Mouse (Mus musculus): Measurements from ENCODE around the gene Iqschfp. TPM values are rescaled to one million over a fixed set of nuclear protein-coding genes. Genes with fewer than 3 reads are reported as not detected.
A peak's percentile ranks its signal among the peaks of the same experiment; 100 is the strongest.

The Iqschfp gene
- polyA plus RNA-seq, 1 experiment from 2014 or later, result 0.12 TPM

DNA sequence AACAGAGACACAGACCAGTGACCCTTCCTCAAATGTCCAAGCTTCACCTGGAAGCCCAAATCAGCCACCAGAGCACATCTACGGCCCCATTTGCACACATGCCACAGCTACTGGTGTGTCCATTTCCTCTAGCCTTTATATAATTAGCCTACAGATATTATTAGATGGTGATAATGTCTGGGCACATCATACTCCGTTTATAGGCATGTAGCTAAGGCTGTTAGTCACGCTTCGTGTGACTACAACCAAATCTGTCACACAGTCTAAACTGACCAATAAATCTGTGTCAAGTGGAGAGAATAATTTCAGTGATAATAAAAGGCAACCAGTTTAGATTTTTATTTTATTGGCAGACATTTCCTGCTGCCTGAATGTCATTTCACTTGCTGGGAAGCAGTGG is 511.3 kb downstream of the Iqschfp start:
- Histone ChIP-seq H3K27ac (no peak overlapping the region), H3K4me1 (replicated peaks) (peaks cover 15% of the 10 kb centered on the region), H3K4me3 (no peak overlapping the region), H3K27me3 (ENCODE audit: insufficient read depth, poor library complexity, severe bottlenecking) (no peaks in the 10 kb centered on the region), H3K9me3 (no peaks in the 10 kb centered on the region), H3K36me3 (no peaks in the 10 kb centered on the region)
- WGBS, result 86% methylated on average over 4 of the region's 4 CpGs
- DNase-seq (ENCODE audit: low spot score), result no peak

DNA sequence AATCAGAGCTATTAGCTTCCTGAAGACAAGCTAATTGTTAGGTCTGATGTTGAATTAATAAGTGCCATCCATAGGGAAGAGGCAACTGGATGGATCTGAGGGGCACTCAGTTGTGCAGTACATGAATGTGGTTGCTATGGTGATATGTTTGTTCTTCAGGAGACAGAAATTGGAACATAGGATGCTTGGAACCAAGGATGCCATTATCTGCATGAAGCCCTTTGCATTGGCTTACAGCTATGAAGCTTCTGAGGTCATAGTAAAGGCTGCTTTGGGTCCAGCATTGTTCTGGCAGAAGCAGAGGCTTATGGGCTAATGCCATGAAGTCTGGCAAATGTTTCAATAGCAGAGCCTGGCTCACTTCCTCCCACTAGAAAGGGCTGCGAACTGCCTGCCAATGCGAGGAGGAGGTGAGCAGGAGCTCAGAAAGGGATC is 511.8 kb downstream of the Iqschfp start:
- H3K36me3 ChIP-seq, result no peaks in the 10 kb centered on the region
- no peaks in the 10 kb centered on the region for H3K9me3 ChIP-seq
- no peaks in the 10 kb centered on the region for H3K27me3 ChIP-seq (ENCODE audit: insufficient read depth, poor library complexity, severe bottlenecking)
- no peak overlapping the region for H3K4me3 ChIP-seq
- no peak for DNase-seq (ENCODE audit: low spot score)
- 77% methylated on average over 2 of the region's 2 CpGs for WGBS
- H3K27ac ChIP-seq, result no peak overlapping the region
- peaks cover 15% of the 10 kb centered on the region for H3K4me1 ChIP-seq (replicated peaks)

GRCm38 (mm10) chr3:68405724-68406123 is 513.7 kb downstream of the Iqschfp start:
- Histone ChIP-seq H3K27ac (no peak overlapping the region), H3K4me1 (replicated peaks) (peaks cover 8% of the 10 kb centered on the region), H3K9me3 (no peaks in the 10 kb centered on the region), H3K4me3 (no peak overlapping the region), H3K27me3 (ENCODE audit: insufficient read depth, poor library complexity, severe bottlenecking) (no peaks in the 10 kb centered on the region), H3K36me3 (no peaks in the 10 kb centered on the region)
- no peak for DNase-seq (ENCODE audit: low spot score)
- WGBS, result 78% methylated on average over 5 of the region's 5 CpGs

- H3K4me1 ChIP-seq (replicated peaks), result no peaks in the 10 kb centered on the region
- H3K36me3 ChIP-seq, result no peaks in the 10 kb centered on the region
- no peak overlapping the region for H3K4me3 ChIP-seq
- H3K27ac ChIP-seq, result no peak overlapping the region
- no peaks in the 10 kb centered on the region for H3K27me3 ChIP-seq (ENCODE audit: insufficient read depth, poor library complexity, severe bottlenecking)
- no peaks in the 10 kb centered on the region for H3K9me3 ChIP-seq
- 89% methylated on average over 3 of the region's 3 CpGs for WGBS
- DNase-seq (ENCODE audit: low spot score), result no peak
Measured at GRCm38 (mm10) chr3:68412262-68412661, 520.2 kb downstream of the Iqschfp start.

- DNase-seq (ENCODE audit: low spot score), result no peak
- Histone ChIP-seq H3K9me3 (no peaks in the 10 kb centered on the region), H3K27ac (no peak overlapping the region), H3K4me3 (no peak overlapping the region), H3K27me3 (ENCODE audit: insufficient read depth, poor library complexity, severe bottlenecking) (no peaks in the 10 kb centered on the region), H3K4me1 (replicated peaks) (no peaks in the 10 kb centered on the region), H3K36me3 (no peaks in the 10 kb centered on the region)
- WGBS, result 86% methylated on average over 4 of the region's 4 CpGs
Measured at GRCm38 (mm10) chr3:68419792-68420191, 527.8 kb downstream of the Iqschfp start.

DNA sequence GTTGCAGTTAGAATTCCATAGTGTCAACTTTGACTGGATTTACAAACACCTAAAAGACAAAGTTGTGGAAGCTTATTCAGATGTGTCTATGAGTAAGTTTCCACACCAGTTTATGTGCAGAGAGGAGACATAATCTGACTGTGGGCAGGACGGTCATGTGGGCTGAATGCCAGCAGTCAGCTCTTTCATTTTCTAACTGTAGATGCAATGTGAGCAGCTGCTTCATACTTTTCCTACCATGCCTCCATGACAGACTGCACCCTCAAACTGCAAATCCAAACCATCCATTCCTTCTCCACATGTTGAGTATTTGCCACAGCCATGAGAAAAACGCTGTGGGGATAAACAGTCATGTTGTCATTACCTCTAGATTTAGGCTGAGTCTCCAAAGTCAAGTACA is 528.9 kb downstream of the Iqschfp start:
- DNase-seq (ENCODE audit: low spot score), result no peak
- Histone ChIP-seq H3K9me3 (no peaks in the 10 kb centered on the region), H3K4me1 (replicated peaks) (peaks cover 4% of the 10 kb centered on the region), H3K4me3 (no peak overlapping the region), H3K27ac (no peak overlapping the region), H3K36me3 (no peaks in the 10 kb centered on the region), H3K27me3 (ENCODE audit: insufficient read depth, poor library complexity, severe bottlenecking) (no peaks in the 10 kb centered on the region)
- 91% methylated on average over 2 of the region's 2 CpGs for WGBS

- no peaks in the 10 kb centered on the region for H3K36me3 ChIP-seq
Measured at GRCm38 (mm10) chr3:68421849-68422248, 529.8 kb downstream of the Iqschfp start.

DNA sequence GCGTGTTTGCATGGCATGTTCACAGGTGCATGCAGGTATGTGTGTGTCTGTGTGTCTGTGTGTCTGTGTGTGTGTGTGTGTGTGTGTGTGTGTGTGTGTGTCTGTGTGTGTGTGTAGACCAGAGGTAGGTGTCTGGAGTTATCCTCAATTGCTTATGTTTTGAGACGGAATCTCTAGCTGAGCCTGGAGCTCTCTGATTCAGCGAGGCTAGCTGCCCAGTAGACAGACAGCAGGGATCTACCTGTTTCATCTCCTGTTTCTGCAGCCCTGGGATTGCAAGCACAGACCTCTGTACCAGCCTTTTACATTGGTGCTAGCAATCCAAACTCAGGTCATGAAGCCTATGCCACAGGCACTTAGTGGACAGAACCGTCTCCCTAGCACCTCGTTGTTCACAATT is 536.0 kb downstream of the Iqschfp start:
- no peaks in the 10 kb centered on the region for H3K27me3 ChIP-seq (ENCODE audit: insufficient read depth, poor library complexity, severe bottlenecking)
- DNase-seq (ENCODE audit: low spot score), result no peak
- 89% methylated on average over 5 of the region's 5 CpGs for WGBS
- H3K36me3 ChIP-seq, result no peaks in the 10 kb centered on the region
- no peak overlapping the region for H3K4me3 ChIP-seq
- no peak overlapping the region for H3K27ac ChIP-seq
- peaks cover 10% of the 10 kb centered on the region for H3K4me1 ChIP-seq (replicated peaks)
- H3K9me3 ChIP-seq, result no peaks in the 10 kb centered on the region

More at GRCm38 (mm10) chr3:68421849-68422248, 529.8 kb downstream of the Iqschfp start:
- no peak for DNase-seq (ENCODE audit: low spot score)
- no peaks in the 10 kb centered on the region for H3K9me3 ChIP-seq
- no peaks in the 10 kb centered on the region for H3K27me3 ChIP-seq (ENCODE audit: insufficient read depth, poor library complexity, severe bottlenecking)
- no peak overlapping the region for H3K27ac ChIP-seq
- no peak overlapping the region for H3K4me3 ChIP-seq
- peaks cover 4% of the 10 kb centered on the region for H3K4me1 ChIP-seq (replicated peaks)
- WGBS, result 83% methylated on average over 2 of the region's 2 CpGs

GRCm38 (mm10) chr3:68434435-68434834 is 542.4 kb downstream of the Iqschfp start:
- no peaks in the 10 kb centered on the region for H3K9me3 ChIP-seq
- 59% methylated on average over 7 of the region's 7 CpGs for WGBS
- H3K36me3 ChIP-seq, result no peaks in the 10 kb centered on the region
- H3K27ac ChIP-seq, result no peak overlapping the region
- H3K4me3 ChIP-seq, result no peak overlapping the region
- H3K4me1 ChIP-seq (replicated peaks), result peaks cover 9% of the 10 kb centered on the region; the same call in 1 of the 2 replicates
- no peaks in the 10 kb centered on the region for H3K27me3 ChIP-seq (ENCODE audit: insufficient read depth, poor library complexity, severe bottlenecking)
- no peak for DNase-seq (ENCODE audit: low spot score)

DNA sequence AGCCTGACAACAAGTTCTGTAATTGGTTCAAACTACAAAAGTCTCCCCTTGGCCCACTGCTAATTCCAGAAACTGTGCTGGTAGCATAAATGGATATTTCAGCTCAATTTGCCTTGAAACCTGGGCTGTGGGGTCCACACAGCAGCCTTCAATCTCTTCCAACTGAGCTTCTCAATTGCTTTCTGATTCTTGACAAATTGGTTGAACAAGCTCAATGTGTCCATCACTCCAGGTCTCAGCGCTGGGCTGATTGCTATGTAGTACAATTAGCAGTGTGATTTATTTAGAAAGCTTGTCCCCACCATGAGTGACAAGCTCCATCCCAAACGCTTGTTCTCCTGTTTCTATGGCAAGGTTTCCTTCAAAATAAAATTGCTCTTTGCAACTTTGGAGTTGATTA is 542.9 kb downstream of the Iqschfp start:
- Histone ChIP-seq H3K9me3 (no peaks in the 10 kb centered on the region), H3K4me3 (no peak overlapping the region), H3K27me3 (ENCODE audit: insufficient read depth, poor library complexity, severe bottlenecking) (no peaks in the 10 kb centered on the region), H3K36me3 (no peaks in the 10 kb centered on the region), H3K27ac (no peak overlapping the region), H3K4me1 (replicated peaks) (peaks cover 9% of the 10 kb centered on the region; the same call in 1 of the 2 replicates)
- no peak for DNase-seq (ENCODE audit: low spot score)
- 82% methylated on average over 2 of the region's 2 CpGs for WGBS

DNA sequence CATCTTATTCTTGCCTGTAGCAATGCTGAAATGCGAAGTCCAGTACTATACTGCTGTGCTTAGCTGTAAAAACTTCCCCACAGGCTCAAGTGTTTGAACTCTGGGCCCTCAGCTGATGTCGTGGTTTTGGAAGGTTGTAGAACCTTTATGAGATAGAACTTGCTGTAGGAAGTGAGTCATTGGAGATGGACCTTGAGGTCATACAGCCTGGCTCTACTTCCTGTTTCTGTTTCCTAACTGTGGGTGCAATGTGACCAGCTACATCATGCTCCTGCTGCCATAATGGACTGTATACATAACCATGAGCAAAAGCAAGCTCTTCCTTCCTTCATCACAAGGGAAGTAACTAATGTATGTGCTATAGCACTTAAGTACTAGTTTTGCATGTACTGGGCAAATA is 556.4 kb downstream of the Iqschfp start:
- H3K27me3 ChIP-seq (ENCODE audit: insufficient read depth, poor library complexity, severe bottlenecking), result no peaks in the 10 kb centered on the region
- no peaks in the 10 kb centered on the region for H3K36me3 ChIP-seq
- no peaks in the 10 kb centered on the region for H3K9me3 ChIP-seq
- no peak overlapping the region for H3K27ac ChIP-seq
- no peak overlapping the region for H3K4me3 ChIP-seq
- no peaks in the 10 kb centered on the region for H3K4me1 ChIP-seq (replicated peaks)
- no peak for DNase-seq (ENCODE audit: low spot score)
- 83% methylated on average over 2 of the region's 2 CpGs for WGBS

GRCm38 (mm10) chr3:68451634-68452033 is 559.6 kb downstream of the Iqschfp start:
- whole genome bisulfite sequencing, result 91% methylated on average over 1 of the region's 1 CpGs
- H3K27ac ChIP-seq, result no peak overlapping the region

DNA sequence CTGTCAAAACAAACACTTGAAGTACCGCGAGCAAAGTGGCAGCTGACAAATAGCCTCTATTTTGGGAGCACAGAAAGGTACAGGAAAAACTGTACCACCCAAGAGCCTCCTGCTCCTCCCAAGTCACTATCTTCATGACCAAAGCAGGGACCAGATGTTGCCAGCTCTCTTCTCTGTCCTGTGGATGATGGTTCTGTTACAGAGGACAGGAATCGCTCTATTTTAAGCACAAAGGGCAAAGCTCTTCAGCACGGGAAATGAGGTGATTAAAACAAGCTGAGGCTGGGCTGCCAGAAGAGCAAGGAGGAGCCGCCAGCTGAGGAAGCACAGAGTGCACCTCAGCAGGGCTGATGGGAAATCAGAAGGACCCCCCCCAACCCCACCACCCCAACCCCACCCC is 561.2 kb downstream of the Iqschfp start:
- no peaks in the 10 kb centered on the region for H3K9me3 ChIP-seq
- H3K4me1 ChIP-seq (replicated peaks), result no peaks in the 10 kb centered on the region
- no peak overlapping the region for H3K27ac ChIP-seq
- 47% methylated on average over 5 of the region's 5 CpGs for WGBS
- H3K27me3 ChIP-seq (ENCODE audit: insufficient read depth, poor library complexity, severe bottlenecking), result no peaks in the 10 kb centered on the region
- DNase-seq (ENCODE audit: low spot score), result peak; percentile 27
- no peaks in the 10 kb centered on the region for H3K36me3 ChIP-seq
- no peak overlapping the region for H3K4me3 ChIP-seq

More at GRCm38 (mm10) chr3:68451634-68452033, 559.6 kb downstream of the Iqschfp start:
- Histone ChIP-seq H3K4me3 (no peak overlapping the region), H3K4me1 (replicated peaks) (no peaks in the 10 kb centered on the region), H3K9me3 (no peaks in the 10 kb centered on the region), H3K27me3 (ENCODE audit: insufficient read depth, poor library complexity, severe bottlenecking) (no peaks in the 10 kb centered on the region), H3K36me3 (no peaks in the 10 kb centered on the region)
- no peak for DNase-seq (ENCODE audit: low spot score)
